Mouse (Mus musculus) neutrophil, adult 5-6 weeks (primary cell): ENCODE results near the gene Cfap126. TPM values are rescaled to one million over a fixed set of nuclear protein-coding genes. Genes with fewer than 3 reads are reported as not detected.

Source experiments
- ATAC-seq: fragments of 151-379, 151-347 bp; 2 replicates; pipeline ENCODE4 v1.8.0; 2017; ENCODE audit warnings: mild to moderate bottlenecking, moderate TSS enrichment; ENCODE audit not compliant: insufficient number of reproducible peaks, poor library complexity, low FRiP score, severe bottlenecking; ENCODE audit errors: extremely low read depth
- total RNA-seq: library from RNA; stranded (forward); fragments of 200-1000 nt; gene quantifications from 2 replicates; pipeline ENCODE4 v1.2.3, GENCODE M21; 2017

Gene Cfap126
- total RNA-seq, 1 experiment from 2014 or later, result not detected

- ATAC-seq, result no peak
These were observed 52.1 kb downstream of the Cfap126 start for GRCm38 (mm10) chr1:171165629-171166345.

DNA sequence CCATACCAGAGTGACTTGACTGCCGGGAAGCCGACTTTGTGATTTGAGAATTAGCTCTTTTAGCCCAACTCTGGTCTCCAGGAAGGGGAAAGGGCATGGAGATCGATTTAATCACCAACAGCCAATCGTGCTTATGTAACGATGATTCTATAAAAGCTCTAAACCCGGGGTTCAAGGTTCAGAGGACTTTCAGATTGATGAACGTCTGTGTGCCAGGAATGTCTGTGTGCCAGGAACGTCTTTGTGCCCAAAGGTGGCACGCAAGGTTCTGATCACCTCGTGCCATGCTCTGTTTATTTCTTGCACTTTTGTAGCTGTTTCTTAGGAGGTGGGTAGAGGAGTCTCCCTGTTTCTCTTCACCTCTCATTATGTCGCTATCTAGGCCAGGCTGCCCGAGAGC lies 55.2 kb downstream of the Cfap126 start:
- no peak for ATAC-seq

DNA sequence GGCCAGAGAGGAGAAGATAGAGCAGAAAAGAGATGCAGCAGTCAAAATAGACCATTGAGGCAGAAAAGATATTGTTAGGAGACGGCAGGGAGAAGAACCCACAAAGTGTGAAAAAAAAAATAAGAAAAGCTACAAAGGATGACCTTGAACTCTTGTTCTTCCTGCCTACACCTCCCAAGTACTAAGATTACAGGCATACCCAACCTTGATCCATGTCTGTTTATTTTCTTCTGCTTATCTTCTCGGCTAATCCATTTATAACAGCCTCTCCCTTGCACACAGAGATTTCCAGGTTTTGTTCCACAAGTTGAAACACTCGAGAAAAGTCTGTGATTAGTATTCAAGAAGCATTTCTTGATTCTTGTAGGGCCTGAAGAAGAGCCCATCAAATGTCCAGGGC lies 56.2 kb downstream of the Cfap126 start:
- no peak for ATAC-seq

DNA sequence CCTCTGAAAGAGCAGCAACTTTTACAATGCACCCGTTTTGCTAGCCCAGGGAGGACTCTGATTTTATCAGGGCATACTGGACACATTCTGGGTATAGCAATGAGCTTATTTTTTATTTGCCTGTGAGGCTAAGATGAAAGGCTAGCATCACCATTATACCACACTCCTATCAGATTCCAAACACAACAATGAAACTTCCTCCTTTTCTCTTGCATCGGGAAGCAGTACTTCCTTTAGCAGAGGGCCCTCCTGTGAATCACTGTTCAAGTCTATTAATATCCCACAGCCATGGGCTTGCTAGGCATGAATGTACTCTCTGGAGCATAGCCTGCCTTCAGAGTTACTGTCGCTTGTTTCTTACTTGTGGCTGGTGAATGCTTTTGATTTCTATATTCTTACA lies 57.4 kb downstream of the Cfap126 start:
- ATAC-seq, result no peak

- no peak for ATAC-seq
These were observed 59.1 kb downstream of the Cfap126 start for GRCm38 (mm10) chr1:171172779-171173178.

Other genes starting within 250 kb of the Cfap126 start
- gene Atf6, start 246.1 kb upstream of the Cfap126 start, total RNA-seq, result 46.3 and 47.7 TPM in 2 replicates
- gene Gm26620, start 228.9 kb upstream of the Cfap126 start, total RNA-seq, result 0.58 TPM in 1 of 2 replicates, not detected in the other
- 6.9 and 8.8 TPM in 2 replicates for gene Dusp12, start 228.4 kb upstream of the Cfap126 start, total RNA-seq
- gene Fcrlb, start 201.0 kb upstream of the Cfap126 start, total RNA-seq, result 0.98 and 1.4 TPM in 2 replicates
- 255 and 258 TPM in 2 replicates for gene Fcrla, start 186.3 kb upstream of the Cfap126 start, total RNA-seq
- gene Fcgr2b, start 137.4 kb upstream of the Cfap126 start, total RNA-seq, result 136 and 145 TPM in 2 replicates
- 134 TPM in 2 replicates for gene Fcgr4, start 95.0 kb upstream of the Cfap126 start, total RNA-seq
- 682 and 697 TPM in 2 replicates for gene Fcgr3, start 49.0 kb upstream of the Cfap126 start, total RNA-seq
- 16.3 and 16.9 TPM in 2 replicates for gene Sdhc, start 36.7 kb downstream of the Cfap126 start, total RNA-seq
- gene Mpz, start 36.8 kb downstream of the Cfap126 start, total RNA-seq, result not detected in 2 replicates
- 0.49 and 0.81 TPM in 2 replicates for gene Pcp4l1, start 82.3 kb downstream of the Cfap126 start, total RNA-seq
- gene Nr1i3, start 100.1 kb downstream of the Cfap126 start, total RNA-seq, result 0.25 TPM in 1 of 2 replicates, not detected in the other
- gene Tomm40l, start 108.6 kb downstream of the Cfap126 start, total RNA-seq, result 6.6 and 7.5 TPM in 2 replicates
- gene Apoa2, start 111.1 kb downstream of the Cfap126 start, total RNA-seq, result not detected in 2 replicates
- 410 and 425 TPM in 2 replicates for gene Fcer1g, start 120.4 kb downstream of the Cfap126 start, total RNA-seq
- 0.12 TPM in 1 of 2 replicates, not detected in the other for gene Adamts4, start 136.5 kb downstream of the Cfap126 start, total RNA-seq
- 150 and 174 TPM in 2 replicates for gene Ndufs2, start 137.5 kb downstream of the Cfap126 start, total RNA-seq
- gene B4galt3, start 156.4 kb downstream of the Cfap126 start, total RNA-seq, result 116 and 144 TPM in 2 replicates
- gene Ppox, start 167.3 kb downstream of the Cfap126 start, total RNA-seq, result 48.4 and 57.0 TPM in 2 replicates
- gene Usp21, start 174.1 kb downstream of the Cfap126 start, total RNA-seq, result 45.5 and 45.7 TPM in 2 replicates
- 32.0 and 39.7 TPM in 2 replicates for gene Ufc1, start 181.1 kb downstream of the Cfap126 start, total RNA-seq
- gene Dedd, start 215.2 kb downstream of the Cfap126 start, total RNA-seq, result 24.2 and 30.4 TPM in 2 replicates
- 27.2 and 33.0 TPM in 2 replicates for gene Nit1, start 231.7 kb downstream of the Cfap126 start, total RNA-seq
- gene Pfdn2, start 231.8 kb downstream of the Cfap126 start, total RNA-seq, result 13.1 and 18.7 TPM in 2 replicates
- 0.58 TPM in 1 of 2 replicates, not detected in the other for gene Klhdc9, start 246.9 kb downstream of the Cfap126 start, total RNA-seq